Mouse (Mus musculus) neural tube, embryonic 15.5 days (tissue): ENCODE data around the gene Tmem255b. TPM values are rescaled to one million over a fixed set of nuclear protein-coding genes. Genes with fewer than 3 reads are reported as not detected.

Experiments used
- ATAC-seq: fragments of 200-750 bp; cut with Nextera tagmentation; 2 replicates; pipeline ENCODE4 v1.8.0; 2017; ENCODE audit warnings: mild to moderate bottlenecking, moderate TSS enrichment, moderate library complexity; ENCODE audit not compliant: low FRiP score
- H3K27ac ChIP-seq: fragments of 300-500 bp; sonication (generic); replicated peaks from 2 replicates; pipeline ENCODE4 v1.5.1; 2015; ENCODE audit warnings: mild to moderate bottlenecking, inconsistent platforms
- H3K27me3 ChIP-seq: fragments of 300-500 bp; sonication (generic); replicated peaks from 2 replicates; pipeline ENCODE4 v1.6.1; 2015; ENCODE audit warnings: inconsistent platforms
- H3K36me3 ChIP-seq: fragments of 300-500 bp; sonication (generic); 2 replicates; pipeline ENCODE4 v1.6.1; 2015; ENCODE audit warnings: inconsistent platforms
- H3K4me1 ChIP-seq: fragments of 300-500 bp; sonication (generic); 2 replicates; pipeline ENCODE4 v1.6.1; 2015; ENCODE audit warnings: inconsistent platforms
- H3K4me2 ChIP-seq: fragments of 300-500 bp; sonication (generic); 2 replicates; pipeline ENCODE4 v1.6.1; 2015; ENCODE audit warnings: inconsistent platforms, mild to moderate bottlenecking, moderate library complexity
- H3K4me3 ChIP-seq: fragments of 300-500 bp; sonication (generic); replicated peaks from 2 replicates; pipeline ENCODE4 v1.5.1; 2015; ENCODE audit warnings: mild to moderate bottlenecking, inconsistent platforms
- H3K9ac ChIP-seq: fragments of 300-500 bp; sonication (generic); replicated peaks from 2 replicates; pipeline ENCODE4 v1.6.1; 2015; ENCODE audit warnings: mild to moderate bottlenecking, inconsistent platforms
- H3K9me3 ChIP-seq: fragments of 300-500 bp; sonication (generic); replicated peaks from 2 replicates; pipeline ENCODE4 v1.6.1; 2016; ENCODE audit warnings: inconsistent platforms
- WGBS: fragments of 180-500 bp; shearing (Covaris S2); methylation state at CpG from one replicate; pipeline ENCODE4 v1.1.7; 2015; ENCODE audit warnings: mixed read lengths; 5-methylcytosine and 5-hydroxymethylcytosine counted together
- polyA plus RNA-seq: library from polyadenylated mRNA; unstranded; fragments of >200 nt; fragmentation: Nextera tagmentation; extraction: Ambion mirVana; gene quantifications from 2 replicates; pipeline ENCODE4 v1.2.1, GENCODE M21; 2015

The Tmem255b gene
- 2.1 and 2.9 TPM in 2 replicates for polyA plus RNA-seq

GRCm38 (mm10) chr8:13434889-13435288 lies at the start of gene Tmem255b:
Gene Tmem255b, plus strand, starts transcription at chr8:13435189.
- Histone ChIP-seq H3K4me3 (0 out of 2 replicates have a peak within 1 kb of the TSS, but pooled peaks have one; percentile 8), H3K4me1 (peaks cover 11% of the 10 kb centered on the region; the same call in 1 of the 2 replicates), H3K9ac (no peak within 1 kb of the TSS), H3K27ac (no peak within 1 kb of the TSS), H3K4me2 (peak within 1 kb of the TSS; percentile 20), H3K27me3 (peaks cover 36% of the 10 kb centered on the region), H3K36me3 (no peaks in the 10 kb centered on the region), H3K9me3 (no peaks in the 10 kb centered on the region)
- no peak for ATAC-seq
- 16% methylated on average over 10 of the region's 10 CpGs for WGBS

GRCm38 (mm10) chr8:13386366-13386765 lies 48.6 kb upstream of the Tmem255b start:
- H3K9ac ChIP-seq: no peak overlapping the region
- no peak overlapping the region for H3K4me2 ChIP-seq
- ATAC-seq: no peak
- no peaks in the 10 kb centered on the region for H3K36me3 ChIP-seq
- H3K27ac ChIP-seq: no peak overlapping the region
- no peaks in the 10 kb centered on the region for H3K9me3 ChIP-seq
- H3K4me3 ChIP-seq: no peak overlapping the region
- H3K4me1 ChIP-seq: no peaks in the 10 kb centered on the region
- no peaks in the 10 kb centered on the region for H3K27me3 ChIP-seq
- 83% methylated on average over 13 of the region's 13 CpGs for WGBS

GRCm38 (mm10) chr8:13387728-13388127 lies 47.3 kb upstream of the Tmem255b start:
- no peaks in the 10 kb centered on the region for H3K36me3 ChIP-seq
- H3K4me1 ChIP-seq: no peaks in the 10 kb centered on the region
- no peak for ATAC-seq
- no peak overlapping the region for H3K9ac ChIP-seq
- H3K27me3 ChIP-seq: no peaks in the 10 kb centered on the region
- no peak overlapping the region for H3K4me2 ChIP-seq
- H3K27ac ChIP-seq: no peak overlapping the region
- H3K9me3 ChIP-seq: no peaks in the 10 kb centered on the region
- WGBS: 85% methylated on average over 8 of the region's 8 CpGs
- H3K4me3 ChIP-seq: no peak overlapping the region

DNA sequence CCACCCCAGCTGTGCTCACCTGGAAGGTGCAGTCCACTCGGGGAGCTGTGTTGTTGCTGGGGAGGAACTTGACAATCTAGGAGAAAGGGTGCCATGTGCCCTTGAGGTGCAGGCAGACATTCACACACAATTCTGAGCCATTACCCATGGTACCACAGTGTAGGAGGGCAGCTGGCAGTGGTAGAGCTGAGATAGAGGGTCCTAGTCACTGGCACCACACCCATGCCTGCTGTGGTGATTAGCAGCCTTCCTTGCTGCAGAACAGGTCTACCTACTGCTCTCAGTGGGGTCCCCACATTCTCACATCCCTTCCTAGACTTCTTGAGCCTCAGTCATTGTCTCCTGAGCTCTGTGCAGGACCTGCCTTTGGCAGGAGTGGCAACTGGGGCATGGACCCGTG lies 46.2 kb upstream of the Tmem255b start:
- WGBS: 79% methylated on average over 2 of the region's 2 CpGs
- Histone ChIP-seq H3K4me3 (no peak overlapping the region), H3K9ac (no peak overlapping the region), H3K27me3 (no peaks in the 10 kb centered on the region), H3K4me1 (no peaks in the 10 kb centered on the region), H3K36me3 (no peaks in the 10 kb centered on the region), H3K27ac (no peak overlapping the region), H3K9me3 (no peaks in the 10 kb centered on the region), H3K4me2 (no peak overlapping the region)
- ATAC-seq: no peak

GRCm38 (mm10) chr8:13393869-13394268 lies 41.1 kb upstream of the Tmem255b start:
- no peak overlapping the region for H3K27ac ChIP-seq
- H3K4me1 ChIP-seq: no peaks in the 10 kb centered on the region
- H3K9ac ChIP-seq: no peak overlapping the region
- H3K36me3 ChIP-seq: no peaks in the 10 kb centered on the region
- no peaks in the 10 kb centered on the region for H3K27me3 ChIP-seq
- H3K4me2 ChIP-seq: no peak overlapping the region
- WGBS: 91% methylated on average over 7 of the region's 7 CpGs
- no peak for ATAC-seq
- no peaks in the 10 kb centered on the region for H3K9me3 ChIP-seq
- no peak overlapping the region for H3K4me3 ChIP-seq

- Histone ChIP-seq H3K4me3 (no peak within 1 kb of the TSS), H3K27me3 (no peaks in the 10 kb centered on the region), H3K4me1 (no peaks in the 10 kb centered on the region), H3K9me3 (no peaks in the 10 kb centered on the region), H3K9ac (no peak within 1 kb of the TSS), H3K4me2 (no peak within 1 kb of the TSS), H3K27ac (no peak within 1 kb of the TSS), H3K36me3 (no peaks in the 10 kb centered on the region)
- WGBS: 82% methylated on average over 5 of the region's 5 CpGs
- no peak for ATAC-seq
Observed at GRCm38 (mm10) chr8:13396725-13397124, 38.3 kb upstream of the Tmem255b start, which contains the start of gene Atp4b. Gene Atp4b, minus strand, starts transcription at chr8:13396825.

GRCm38 (mm10) chr8:13403517-13403916 lies 31.5 kb upstream of the Tmem255b start:
- H3K9me3 ChIP-seq: no peaks in the 10 kb centered on the region
- H3K27ac ChIP-seq: no peak overlapping the region
- H3K4me2 ChIP-seq: no peak overlapping the region
- WGBS: 73% methylated on average over 6 of the region's 6 CpGs
- ATAC-seq: no peak
- no peak overlapping the region for H3K4me3 ChIP-seq
- H3K4me1 ChIP-seq: no peaks in the 10 kb centered on the region
- no peak overlapping the region for H3K9ac ChIP-seq
- H3K36me3 ChIP-seq: no peaks in the 10 kb centered on the region
- no peaks in the 10 kb centered on the region for H3K27me3 ChIP-seq

GRCm38 (mm10) chr8:13404666-13405131 lies 30.3 kb upstream of the Tmem255b start, which contains the start of gene Grk1:
Gene Grk1, plus strand, starts transcription at chr8:13405081.
- Histone ChIP-seq H3K27me3 (no peaks in the 10 kb centered on the region), H3K36me3 (no peaks in the 10 kb centered on the region), H3K4me2 (no peak within 1 kb of the TSS), H3K9ac (no peak within 1 kb of the TSS), H3K9me3 (no peaks in the 10 kb centered on the region), H3K4me3 (no peak within 1 kb of the TSS), H3K27ac (no peak within 1 kb of the TSS), H3K4me1 (no peaks in the 10 kb centered on the region)
- no peak for ATAC-seq
- 82% methylated on average over 5 of the region's 5 CpGs for WGBS

- Histone ChIP-seq H3K27ac (no peak overlapping the region), H3K36me3 (no peaks in the 10 kb centered on the region), H3K9ac (no peak overlapping the region), H3K4me1 (no peaks in the 10 kb centered on the region), H3K9me3 (no peaks in the 10 kb centered on the region), H3K4me3 (no peak overlapping the region), H3K27me3 (no peaks in the 10 kb centered on the region), H3K4me2 (no peak overlapping the region)
- WGBS: 82% methylated on average over 5 of the region's 5 CpGs
- no peak for ATAC-seq
Observed at GRCm38 (mm10) chr8:13406011-13406410, 29.0 kb upstream of the Tmem255b start.

DNA sequence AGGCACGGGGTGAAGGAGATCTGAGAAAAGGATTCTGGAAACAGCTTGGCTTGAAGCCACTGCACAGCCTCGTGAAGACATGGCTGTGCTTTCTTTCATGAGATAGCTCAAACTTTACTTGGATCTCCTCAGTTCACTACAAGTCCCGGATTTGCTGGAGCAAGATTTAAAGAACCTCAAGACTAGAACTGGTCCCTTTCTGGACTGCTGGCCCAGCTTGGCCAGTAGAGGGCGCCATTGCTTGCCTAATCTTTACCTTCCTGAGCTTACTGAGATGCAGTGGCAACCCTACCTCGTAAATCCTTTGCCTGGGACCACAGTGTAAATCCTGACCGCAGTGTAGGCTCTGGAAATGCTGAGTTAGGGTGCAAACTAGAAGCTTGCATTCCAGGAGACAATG lies 23.4 kb upstream of the Tmem255b start:
- H3K36me3 ChIP-seq: no peaks in the 10 kb centered on the region
- no peak overlapping the region for H3K4me2 ChIP-seq
- H3K27ac ChIP-seq: no peak overlapping the region
- no peak for ATAC-seq
- H3K27me3 ChIP-seq: no peaks in the 10 kb centered on the region
- H3K9me3 ChIP-seq: no peaks in the 10 kb centered on the region
- H3K4me3 ChIP-seq: no peak overlapping the region
- no peaks in the 10 kb centered on the region for H3K4me1 ChIP-seq
- no peak overlapping the region for H3K9ac ChIP-seq
- WGBS: 26% methylated on average over 6 of the region's 6 CpGs

DNA sequence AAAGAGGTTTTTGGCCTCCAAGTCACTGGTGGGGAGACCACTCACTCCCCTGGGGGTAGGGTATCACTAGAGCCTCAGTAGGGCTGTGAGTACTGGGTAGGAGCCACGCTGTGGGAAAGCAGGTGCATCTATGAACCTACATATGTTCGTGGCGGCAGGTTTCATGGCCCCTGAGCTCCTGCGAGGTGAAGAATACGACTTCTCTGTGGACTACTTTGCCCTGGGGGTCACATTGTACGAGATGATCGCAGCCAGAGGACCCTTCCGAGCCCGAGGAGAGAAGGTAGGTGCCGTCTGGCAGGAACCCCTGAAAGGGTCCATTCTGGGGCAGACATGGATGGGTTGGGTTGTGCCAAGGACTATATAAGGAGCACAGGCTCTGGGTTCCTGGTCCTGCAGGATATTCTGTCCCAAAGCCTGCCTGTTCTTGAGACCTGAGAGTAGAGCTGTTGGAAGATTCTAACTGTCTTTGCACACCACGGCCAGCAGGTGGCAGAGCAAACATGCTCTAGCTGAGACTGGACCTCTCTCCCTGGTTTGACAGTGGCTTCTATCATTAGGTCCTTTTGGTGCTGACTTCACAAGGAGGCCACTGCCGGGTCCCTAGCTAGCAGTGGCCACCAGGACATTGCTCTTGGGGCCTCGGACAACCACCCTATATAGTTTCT lies 22.0 kb upstream of the Tmem255b start:
- WGBS: 61% methylated on average over 13 of the region's 13 CpGs

GRCm38 (mm10) chr8:13413823-13414390 lies 21.1 kb upstream of the Tmem255b start:
- Histone ChIP-seq H3K9me3 (no peaks in the 10 kb centered on the region), H3K4me1 (no peaks in the 10 kb centered on the region), H3K4me3 (no peak overlapping the region), H3K27ac (no peak overlapping the region), H3K36me3 (no peaks in the 10 kb centered on the region), H3K4me2 (no peak overlapping the region), H3K27me3 (no peaks in the 10 kb centered on the region), H3K9ac (no peak overlapping the region)
- no peak for ATAC-seq
- 57% methylated on average over 12 of the region's 12 CpGs for WGBS

More for the DNA sequence above, 22.0 kb upstream of the Tmem255b start:
- Histone ChIP-seq H3K9ac (no peak overlapping the region), H3K27ac (no peak overlapping the region), H3K36me3 (no peaks in the 10 kb centered on the region), H3K27me3 (no peaks in the 10 kb centered on the region), H3K4me2 (no peak overlapping the region), H3K4me3 (no peak overlapping the region), H3K4me1 (no peaks in the 10 kb centered on the region), H3K9me3 (no peaks in the 10 kb centered on the region)
- 0 out of 2 replicates have a peak, but pooled peaks have one; percentile 5 for ATAC-seq
